Mouse (Mus musculus) cerebellum, adult 2 months (tissue): ENCODE measurements at regions not wholly inside any gene's neighbourhood (a gene's known extent, or its start where the extent isn't known, plus 50 kb on each side); places are given as distances from the start of the nearest gene placed in this dataset.

Experiments
- DNase-seq, 2 experiments: peaks; one replicate each; pipeline ENCODE4 v3.0.0; 2021
- H3K27ac ChIP-seq: fragments of 200-500 bp; 2 replicates; pipeline ENCODE4 v1.5.1; 2012; ENCODE audit warnings: low read length, control low read depth, inconsistent platforms; ENCODE audit not compliant: insufficient read depth
- H3K27me3 ChIP-seq: fragments of 200-500 bp; 2 replicates; pipeline ENCODE4 v1.6.1; 2012; ENCODE audit warnings: inconsistent platforms, mild to moderate bottlenecking, low read length, moderate library complexity; ENCODE audit not compliant: control insufficient read depth, insufficient read depth
- H3K4me1 ChIP-seq: fragments of 200-500 bp; 2 replicates; pipeline ENCODE4 v1.6.1; 2011; ENCODE audit warnings: low read length; ENCODE audit not compliant: control insufficient read depth, insufficient read depth
- H3K4me3 ChIP-seq: fragments of 200-500 bp; replicated peaks from 2 replicates; pipeline ENCODE3; 2011; ENCODE audit warnings: mild to moderate bottlenecking, low read depth, low read length, control low read depth; ENCODE audit not compliant: insufficient read depth
- CTCF ChIP-seq: fragments of 200-500 bp; IDR thresholded peaks from 2 replicates; pipeline ENCODE4 v1.5.1; 2011; ENCODE audit warnings: low read depth, mild to moderate bottlenecking, control low read depth, low read length, moderate library complexity, borderline replicate concordance; ENCODE audit not compliant: insufficient read depth
- POLR2A ChIP-seq: fragments of 200-500 bp; IDR thresholded peaks from 2 replicates; pipeline ENCODE4 v1.6.1; 2011; ENCODE audit warnings: low read length, control low read depth, borderline replicate concordance; ENCODE audit not compliant: insufficient read depth
- WGBS: fragments of 180-500 bp; shearing (Covaris S2); methylation state at CpG from one replicate; pipeline ENCODE4 v1.1.7; 2018; 5-methylcytosine and 5-hydroxymethylcytosine counted together

DNA sequence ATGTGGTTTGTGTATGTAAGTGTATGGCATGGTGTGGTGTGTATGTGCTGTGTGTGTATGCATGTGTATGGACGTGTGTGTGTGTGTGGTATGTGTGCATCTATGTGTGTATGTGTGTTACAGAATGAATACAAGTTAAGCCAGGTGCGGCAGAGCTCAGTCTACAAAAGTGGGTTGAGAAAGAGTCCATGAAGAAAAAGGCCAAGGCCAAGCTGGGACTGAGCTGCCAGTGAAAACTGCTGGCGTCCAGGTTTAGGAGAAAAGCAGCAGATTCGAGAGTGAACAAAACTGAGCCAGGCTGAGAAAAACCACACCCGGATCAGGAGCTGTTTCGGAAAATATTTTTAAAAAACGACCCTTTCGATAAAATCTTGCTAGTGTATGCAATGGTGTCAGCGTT is 58.6 kb upstream of the Gm10260 start:
- TF ChIP-seq POLR2A = no peak
- TF ChIP-seq CTCF = no peak
- WGBS = 91% methylated on average over 9 of the region's 9 CpGs
- Histone ChIP-seq H3K4me3 (no peak overlapping the region), H3K27me3 (no peaks in the 10 kb centered on the region; the same call in 1 of the 2 replicates), H3K4me1 (no peaks in the 10 kb centered on the region; the same call in 1 of the 2 replicates), H3K27ac (no peak overlapping the region)
- DNase-seq = no peak

- WGBS = 74% methylated on average over 3 of the region's 3 CpGs
- no peak overlapping the region for H3K4me3 ChIP-seq
- no peaks in the 10 kb centered on the region; the same call in 1 of the 2 replicates for H3K27me3 ChIP-seq
- no peak for DNase-seq
- no peaks in the 10 kb centered on the region for H3K4me1 ChIP-seq
- TF ChIP-seq CTCF = no peak
- no peak for TF ChIP-seq POLR2A
- no peak overlapping the region for H3K27ac ChIP-seq
These were observed 56.5 kb upstream of the Gm10260 start for GRCm38 (mm10) chr13:97816923-97817322.
